Mouse (Mus musculus): Measurements from ENCODE around the gene Hspa12a. TPM values are rescaled to one million over a fixed set of nuclear protein-coding genes. Genes with fewer than 3 reads are reported as not detected.
A peak's percentile ranks its signal among the peaks of the same experiment; 100 is the strongest.

The Hspa12a gene
- polyA plus RNA-seq, 1 experiment from 2014 or later = 10.8 TPM

- Histone ChIP-seq H3K36me3 (no peaks in the 10 kb centered on the region), H3K27me3 (ENCODE audit: low read depth, poor library complexity, severe bottlenecking) (no peaks in the 10 kb centered on the region), H3K9me3 (replicated peaks) (0 out of 2 replicates have a peak, but pooled peaks cover 4% of the 10 kb centered on the region), H3K4me3 (no peak overlapping the region), H3K4me1 (0 out of 2 replicates have a peak, but pooled peaks cover under 1% of the 10 kb centered on the region), H3K27ac (replicated peaks) (no peak overlapping the region)
- DNase-seq (ENCODE audit: low spot score) = no peak
- WGBS = 84% methylated on average over 13 of the region's 13 CpGs
Observed at GRCm38 (mm10) chr19:58849333-58850131, 93.9 kb downstream of the Hspa12a start.

- Histone ChIP-seq H3K9me3 (replicated peaks) (0 out of 2 replicates have a peak, but pooled peaks cover 4% of the 10 kb centered on the region), H3K36me3 (no peaks in the 10 kb centered on the region), H3K27me3 (ENCODE audit: low read depth, poor library complexity, severe bottlenecking) (no peaks in the 10 kb centered on the region), H3K27ac (replicated peaks) (no peak overlapping the region), H3K4me1 (peaks cover 24% of the 10 kb centered on the region), H3K4me3 (no peak overlapping the region)
- no peak for DNase-seq (ENCODE audit: low spot score)
- WGBS = 86% methylated on average over 3 of the region's 3 CpGs
Observed at GRCm38 (mm10) chr19:58843606-58844005, 99.8 kb downstream of the Hspa12a start.

DNA sequence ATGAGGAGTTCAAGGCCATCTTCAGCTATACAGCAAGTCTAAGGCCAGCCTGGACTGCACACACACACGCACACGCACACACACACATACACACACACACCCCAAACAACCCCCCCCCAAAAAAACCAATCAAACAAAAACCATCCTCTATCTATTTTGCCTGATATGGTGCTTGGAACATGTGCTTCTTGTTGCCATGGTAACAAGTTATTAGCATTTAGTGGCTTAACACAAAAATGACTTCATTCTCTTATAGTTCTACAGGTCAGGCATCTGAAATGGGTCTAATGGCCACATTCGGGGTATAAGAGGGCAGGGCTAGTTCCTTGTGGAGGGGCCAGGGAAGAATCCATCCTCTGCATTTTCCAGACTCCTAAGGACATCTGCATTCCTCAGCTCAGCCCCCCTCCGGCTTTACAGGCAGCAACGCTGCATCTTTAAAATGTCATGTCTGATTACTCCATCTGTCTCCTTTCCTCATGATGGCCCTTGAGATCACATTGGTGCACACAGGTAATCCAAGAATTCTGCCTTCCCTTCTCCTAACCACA, 102.7 kb downstream of the Hspa12a start:
- no peak for DNase-seq (ENCODE audit: low spot score)
- no peaks in the 10 kb centered on the region for H3K9me3 ChIP-seq (replicated peaks)
- no peaks in the 10 kb centered on the region for H3K27me3 ChIP-seq (ENCODE audit: low read depth, poor library complexity, severe bottlenecking)
- H3K27ac ChIP-seq (replicated peaks) = no peak overlapping the region
- H3K4me3 ChIP-seq = no peak overlapping the region
- peaks cover 30% of the 10 kb centered on the region for H3K4me1 ChIP-seq
- 84% methylated on average over 5 of the region's 5 CpGs for WGBS
- H3K36me3 ChIP-seq = no peaks in the 10 kb centered on the region

GRCm38 (mm10) chr19:58839806-58840205, 103.6 kb downstream of the Hspa12a start:
- Histone ChIP-seq H3K4me1 (peaks cover 30% of the 10 kb centered on the region), H3K4me3 (no peak overlapping the region), H3K27me3 (ENCODE audit: low read depth, poor library complexity, severe bottlenecking) (no peaks in the 10 kb centered on the region), H3K27ac (replicated peaks) (no peak overlapping the region), H3K36me3 (no peaks in the 10 kb centered on the region), H3K9me3 (replicated peaks) (no peaks in the 10 kb centered on the region)
- 96% methylated on average over 4 of the region's 4 CpGs for WGBS
- DNase-seq (ENCODE audit: low spot score) = no peak

DNA sequence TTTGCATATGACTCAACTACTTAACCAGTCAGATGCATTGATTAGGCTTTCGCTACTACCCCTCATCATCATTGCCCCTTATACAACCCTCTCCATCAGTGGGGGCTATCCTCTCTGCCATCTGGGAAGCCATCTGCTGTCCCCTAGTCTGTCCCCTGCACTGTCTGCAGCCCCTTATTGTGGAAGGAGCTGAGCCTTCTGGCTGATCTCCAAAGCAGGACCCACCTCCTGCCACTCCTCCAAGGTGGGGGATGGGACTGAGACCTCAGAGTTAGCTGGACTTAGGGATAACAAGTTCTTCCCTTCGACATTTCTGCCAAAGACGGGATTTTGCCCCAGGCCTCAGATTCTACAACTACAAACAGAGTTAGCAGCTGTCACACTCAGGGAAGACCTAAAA, 104.1 kb downstream of the Hspa12a start:
- WGBS = 72% methylated on average over 3 of the region's 3 CpGs
- DNase-seq (ENCODE audit: low spot score) = no peak
- Histone ChIP-seq H3K4me1 (peaks cover 30% of the 10 kb centered on the region), H3K27me3 (ENCODE audit: low read depth, poor library complexity, severe bottlenecking) (no peaks in the 10 kb centered on the region), H3K27ac (replicated peaks) (no peak overlapping the region), H3K9me3 (replicated peaks) (no peaks in the 10 kb centered on the region), H3K4me3 (no peak overlapping the region), H3K36me3 (no peaks in the 10 kb centered on the region)

GRCm38 (mm10) chr19:58838706-58839105, 104.7 kb downstream of the Hspa12a start:
- no peak for DNase-seq (ENCODE audit: low spot score)
- 72% methylated on average over 9 of the region's 9 CpGs for WGBS

DNA sequence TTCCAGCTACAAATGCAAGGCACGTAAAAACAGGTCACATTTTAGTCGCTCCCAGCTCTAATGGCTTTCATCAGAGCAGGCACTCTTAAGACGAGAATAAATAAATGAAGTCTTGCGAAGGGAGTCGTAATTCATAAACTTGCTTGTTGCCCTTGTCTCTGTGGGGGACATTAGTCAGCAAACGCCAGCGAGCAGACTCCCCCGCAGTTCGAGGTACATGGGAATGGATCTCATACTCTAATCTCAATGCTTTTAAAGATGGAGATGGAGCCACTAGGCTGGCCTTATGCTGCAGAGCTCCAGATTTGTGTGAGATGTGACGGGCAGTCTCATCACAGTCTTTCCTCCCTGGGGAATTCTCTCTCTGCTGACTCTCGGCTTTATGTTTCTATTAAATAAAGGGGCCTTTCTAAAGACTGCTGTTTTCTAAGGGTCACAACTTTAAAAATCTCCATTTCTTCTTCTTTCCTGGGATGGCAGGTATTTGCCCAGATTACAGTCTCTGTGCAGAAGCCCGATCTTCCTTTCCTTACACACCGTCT, 109.7 kb downstream of the Hspa12a start:
- H3K36me3 ChIP-seq = no peaks in the 10 kb centered on the region
- no peaks in the 10 kb centered on the region for H3K9me3 ChIP-seq (replicated peaks)
- no peak overlapping the region for H3K27ac ChIP-seq (replicated peaks)
- no peak overlapping the region for H3K4me3 ChIP-seq
- no peak for DNase-seq (ENCODE audit: low spot score)
- H3K27me3 ChIP-seq (ENCODE audit: low read depth, poor library complexity, severe bottlenecking) = no peaks in the 10 kb centered on the region
- WGBS = 85% methylated on average over 13 of the region's 13 CpGs
- peaks cover 26% of the 10 kb centered on the region for H3K4me1 ChIP-seq

More at GRCm38 (mm10) chr19:58838706-58839105, 104.7 kb downstream of the Hspa12a start:
- Histone ChIP-seq H3K27ac (replicated peaks) (peak overlapping the region; percentile 57), H3K4me1 (peaks cover 29% of the 10 kb centered on the region), H3K4me3 (no peak overlapping the region), H3K9me3 (replicated peaks) (no peaks in the 10 kb centered on the region), H3K36me3 (no peaks in the 10 kb centered on the region), H3K27me3 (ENCODE audit: low read depth, poor library complexity, severe bottlenecking) (no peaks in the 10 kb centered on the region)

GRCm38 (mm10) chr19:58832988-58833387, 110.5 kb downstream of the Hspa12a start:
- Histone ChIP-seq H3K4me1 (peaks cover 19% of the 10 kb centered on the region; the same call in 1 of the 2 replicates), H3K27me3 (ENCODE audit: low read depth, poor library complexity, severe bottlenecking) (no peaks in the 10 kb centered on the region), H3K36me3 (no peaks in the 10 kb centered on the region), H3K9me3 (replicated peaks) (no peaks in the 10 kb centered on the region), H3K4me3 (no peak overlapping the region), H3K27ac (replicated peaks) (no peak overlapping the region)
- WGBS = 80% methylated on average over 2 of the region's 2 CpGs
- DNase-seq (ENCODE audit: low spot score) = no peak

GRCm38 (mm10) chr19:58831280-58831922, 112.1 kb downstream of the Hspa12a start:
- 87% methylated on average over 9 of the region's 9 CpGs for WGBS
- Histone ChIP-seq H3K36me3 (no peaks in the 10 kb centered on the region), H3K27me3 (ENCODE audit: low read depth, poor library complexity, severe bottlenecking) (no peaks in the 10 kb centered on the region), H3K27ac (replicated peaks) (peak overlapping the region; percentile 68; the same call in 1 of the 2 replicates), H3K4me1 (peaks cover 19% of the 10 kb centered on the region; the same call in 1 of the 2 replicates), H3K4me3 (no peak overlapping the region), H3K9me3 (replicated peaks) (no peaks in the 10 kb centered on the region)
- peak; percentile 25 for DNase-seq (ENCODE audit: low spot score)

- Histone ChIP-seq H3K27me3 (ENCODE audit: low read depth, poor library complexity, severe bottlenecking) (no peaks in the 10 kb centered on the region), H3K36me3 (no peaks in the 10 kb centered on the region), H3K4me1 (peaks cover 19% of the 10 kb centered on the region; the same call in 1 of the 2 replicates), H3K4me3 (no peak overlapping the region), H3K9me3 (replicated peaks) (no peaks in the 10 kb centered on the region), H3K27ac (replicated peaks) (no peak overlapping the region)
- WGBS = 93% methylated on average over 7 of the region's 7 CpGs
- no peak for DNase-seq (ENCODE audit: low spot score)
Observed at GRCm38 (mm10) chr19:58830182-58830581, 113.3 kb downstream of the Hspa12a start.

DNA sequence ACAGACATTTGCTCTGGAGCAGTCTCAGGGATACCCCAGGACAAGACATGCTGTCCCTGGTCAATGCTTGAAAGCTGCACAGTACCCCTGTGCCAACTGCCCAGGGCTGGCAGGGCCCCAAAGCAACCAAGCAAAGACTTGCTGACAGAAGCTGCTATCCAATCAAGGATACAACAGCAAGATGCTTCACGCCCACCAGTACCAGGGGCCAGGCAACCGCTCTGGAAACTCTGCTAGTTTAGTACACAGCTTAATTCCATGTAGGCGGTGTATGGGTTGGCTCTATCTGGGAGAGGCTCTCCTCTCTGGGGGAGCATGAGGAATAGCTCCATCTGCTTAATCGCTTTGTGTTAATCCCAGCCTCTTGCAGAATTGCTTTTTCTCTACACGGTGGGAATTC, 113.9 kb downstream of the Hspa12a start:
- 85% methylated on average over 5 of the region's 5 CpGs for WGBS
- Histone ChIP-seq H3K36me3 (0 out of 2 replicates have a peak, but pooled peaks cover 4% of the 10 kb centered on the region), H3K27me3 (ENCODE audit: low read depth, poor library complexity, severe bottlenecking) (no peaks in the 10 kb centered on the region), H3K4me3 (no peak overlapping the region), H3K9me3 (replicated peaks) (no peaks in the 10 kb centered on the region), H3K27ac (replicated peaks) (0 out of 2 replicates have a peak overlapping the region, but pooled peaks have one; percentile 28), H3K4me1 (peaks cover 19% of the 10 kb centered on the region; the same call in 1 of the 2 replicates)
- no peak for DNase-seq (ENCODE audit: low spot score)

DNA sequence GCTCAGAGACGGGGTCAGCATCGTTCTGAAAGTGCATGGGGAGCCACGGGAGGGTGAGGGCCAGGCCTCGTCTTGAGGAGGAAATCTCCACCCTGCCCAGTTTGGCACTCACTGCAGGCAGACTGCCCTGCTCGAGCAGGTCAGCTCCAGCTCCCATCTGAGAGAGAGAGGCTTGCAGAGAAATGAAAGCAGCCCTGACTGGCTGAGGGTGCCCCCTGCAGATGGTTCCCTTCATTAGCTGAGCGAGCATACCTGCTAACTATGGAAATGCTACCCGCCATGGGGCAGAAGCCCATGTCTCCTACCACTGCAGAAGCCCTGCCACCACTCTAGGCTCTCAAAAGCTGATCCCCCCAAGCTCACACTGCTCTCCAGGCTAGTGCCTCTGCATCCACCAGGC, 115.8 kb downstream of the Hspa12a start:
- Histone ChIP-seq H3K27ac (replicated peaks) (no peak overlapping the region), H3K4me1 (peaks cover 19% of the 10 kb centered on the region; the same call in 1 of the 2 replicates), H3K27me3 (ENCODE audit: low read depth, poor library complexity, severe bottlenecking) (no peaks in the 10 kb centered on the region), H3K9me3 (replicated peaks) (no peaks in the 10 kb centered on the region), H3K4me3 (no peak overlapping the region), H3K36me3 (0 out of 2 replicates have a peak, but pooled peaks cover 4% of the 10 kb centered on the region)
- DNase-seq (ENCODE audit: low spot score) = no peak
- 61% methylated on average over 7 of the region's 7 CpGs for WGBS
